Mouse (Mus musculus) liver, embryonic 15.5 days (tissue): ENCODE measurements around the gene Prpf39. TPM values are rescaled to one million over a fixed set of nuclear protein-coding genes. Genes with fewer than 3 reads are reported as not detected.

ENCODE experiments used
- ATAC-seq: fragments of 200-750 bp; cut with Nextera tagmentation; 2 replicates; pipeline ENCODE4 v1.8.0; 2017; ENCODE audit warnings: moderate number of reproducible peaks, mild to moderate bottlenecking, moderate library complexity; ENCODE audit not compliant: insufficient read depth
- H3K27ac ChIP-seq: fragments of 300-500 bp; sonication (generic); replicated peaks from 2 replicates; pipeline ENCODE4 v1.5.1; 2015; ENCODE audit warnings: mild to moderate bottlenecking, inconsistent platforms
- H3K27me3 ChIP-seq: fragments of 300-500 bp; sonication (generic); 2 replicates; pipeline ENCODE4 v1.6.1; 2015; ENCODE audit warnings: mild to moderate bottlenecking, inconsistent platforms
- H3K36me3 ChIP-seq: fragments of 300-500 bp; sonication (generic); replicated peaks from 2 replicates; pipeline ENCODE4 v1.6.1; 2015; ENCODE audit warnings: moderate library complexity, mild to moderate bottlenecking, inconsistent platforms
- H3K4me1 ChIP-seq: fragments of 300-500 bp; sonication (generic); replicated peaks from 2 replicates; pipeline ENCODE4 v1.6.1; 2015; ENCODE audit warnings: inconsistent platforms
- H3K4me2 ChIP-seq: fragments of 300-500 bp; sonication (generic); 2 replicates; pipeline ENCODE4 v1.6.1; 2015; ENCODE audit warnings: moderate library complexity, mild to moderate bottlenecking, inconsistent platforms
- H3K4me3 ChIP-seq: fragments of 300-500 bp; sonication (generic); replicated peaks from 2 replicates; pipeline ENCODE4 v1.5.1; 2015; ENCODE audit warnings: mild to moderate bottlenecking, inconsistent platforms
- H3K9ac ChIP-seq: fragments of 300-500 bp; sonication (generic); 2 replicates; pipeline ENCODE4 v1.6.1; 2015; ENCODE audit warnings: moderate library complexity, mild to moderate bottlenecking, inconsistent platforms
- H3K9me3 ChIP-seq: fragments of 300-500 bp; sonication (generic); replicated peaks from 2 replicates; pipeline ENCODE4 v1.6.1; 2016; ENCODE audit warnings: inconsistent platforms
- WGBS: fragments of 180-500 bp; shearing (Covaris S2); methylation state at CpG from one replicate; pipeline ENCODE4 v1.1.7; 2015; ENCODE audit warnings: mixed read lengths; ENCODE audit not compliant: insufficient replicate concordance; 5-methylcytosine and 5-hydroxymethylcytosine counted together
- polyA plus RNA-seq: library from polyadenylated mRNA; unstranded; fragments of >200 nt; fragmentation: Nextera tagmentation; extraction: Ambion mirVana; gene quantifications from 2 replicates; pipeline ENCODE4 v1.2.1, GENCODE M21; 2015

Prpf39 gene
- polyA plus RNA-seq, 1 experiment from 2014 or later, result 16.9 TPM

DNA sequence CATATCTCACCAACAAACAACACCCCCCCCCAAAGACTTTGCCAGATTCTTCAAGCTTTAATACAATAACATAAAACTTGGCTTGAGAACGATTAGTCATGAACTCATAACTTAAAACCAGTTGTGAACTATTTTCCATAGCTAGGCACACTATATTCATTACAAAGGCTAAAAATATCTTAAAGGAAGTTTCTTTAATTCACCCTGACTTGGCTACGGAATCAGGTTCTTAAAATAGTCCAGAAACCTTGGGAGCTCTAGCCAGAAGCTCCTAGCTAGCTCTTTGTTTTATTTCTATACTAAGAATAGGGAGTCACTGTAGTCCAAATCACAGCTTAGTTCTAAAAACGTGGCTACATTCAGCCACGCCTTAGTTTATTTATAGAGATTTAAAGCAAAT is 32.3 kb downstream of the Prpf39 start:
- ATAC-seq, result no peak
- no peak overlapping the region for H3K27ac ChIP-seq
- no peaks in the 10 kb centered on the region for H3K9me3 ChIP-seq
- no peak overlapping the region for H3K4me2 ChIP-seq
- no peak overlapping the region for H3K9ac ChIP-seq
- peaks cover 10% of the 10 kb centered on the region for H3K4me1 ChIP-seq
- 56% methylated on average over 4 of the region's 4 CpGs for WGBS
- no peaks in the 10 kb centered on the region for H3K27me3 ChIP-seq
- H3K4me3 ChIP-seq, result no peak overlapping the region
- H3K36me3 ChIP-seq, result peaks cover 36% of the 10 kb centered on the region

DNA sequence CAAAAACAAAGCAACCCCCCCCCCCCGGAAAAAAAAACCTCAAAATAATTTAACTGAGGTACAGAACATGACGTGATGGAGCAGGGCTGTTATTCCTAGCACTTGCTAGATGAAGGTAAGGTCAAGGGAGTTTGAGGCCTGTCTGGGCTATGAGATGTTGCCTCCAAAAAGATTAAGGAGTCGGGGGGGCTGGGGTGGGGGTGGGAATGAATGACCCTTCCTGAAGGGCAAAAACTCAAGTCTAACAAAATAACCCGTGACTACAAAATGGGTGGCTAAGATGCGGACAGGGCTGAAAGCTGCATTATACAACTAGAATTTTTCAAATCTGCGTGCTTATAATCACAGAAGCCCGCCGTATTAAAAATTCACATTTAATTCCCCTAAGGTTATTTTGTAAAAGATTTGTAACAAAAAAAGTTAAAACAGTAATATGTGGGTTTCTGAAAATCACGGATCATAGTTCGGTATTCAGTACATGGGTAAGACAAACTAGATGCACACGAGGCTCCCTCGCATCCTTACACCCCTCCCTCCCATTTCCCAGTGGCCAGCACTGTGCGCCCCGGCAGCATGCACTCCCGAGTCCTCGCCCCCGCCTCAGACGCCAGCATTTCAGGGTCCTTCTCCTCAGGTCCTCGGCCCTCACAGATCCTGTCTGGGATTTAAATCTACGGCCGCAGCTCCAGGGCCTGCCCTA is 36.9 kb downstream of the Prpf39 start:
- Histone ChIP-seq H3K9ac (peak overlapping the region; percentile 77), H3K4me3 (peak overlapping the region; percentile 94), H3K27me3 (no peaks in the 10 kb centered on the region), H3K36me3 (peaks cover 14% of the 10 kb centered on the region), H3K4me1 (peaks cover 45% of the 10 kb centered on the region), H3K27ac (peak overlapping the region; percentile 90), H3K4me2 (peak overlapping the region; percentile 92), H3K9me3 (no peaks in the 10 kb centered on the region)
- no peak for ATAC-seq
- WGBS, result 3% methylated on average over 21 of the region's 21 CpGs

DNA sequence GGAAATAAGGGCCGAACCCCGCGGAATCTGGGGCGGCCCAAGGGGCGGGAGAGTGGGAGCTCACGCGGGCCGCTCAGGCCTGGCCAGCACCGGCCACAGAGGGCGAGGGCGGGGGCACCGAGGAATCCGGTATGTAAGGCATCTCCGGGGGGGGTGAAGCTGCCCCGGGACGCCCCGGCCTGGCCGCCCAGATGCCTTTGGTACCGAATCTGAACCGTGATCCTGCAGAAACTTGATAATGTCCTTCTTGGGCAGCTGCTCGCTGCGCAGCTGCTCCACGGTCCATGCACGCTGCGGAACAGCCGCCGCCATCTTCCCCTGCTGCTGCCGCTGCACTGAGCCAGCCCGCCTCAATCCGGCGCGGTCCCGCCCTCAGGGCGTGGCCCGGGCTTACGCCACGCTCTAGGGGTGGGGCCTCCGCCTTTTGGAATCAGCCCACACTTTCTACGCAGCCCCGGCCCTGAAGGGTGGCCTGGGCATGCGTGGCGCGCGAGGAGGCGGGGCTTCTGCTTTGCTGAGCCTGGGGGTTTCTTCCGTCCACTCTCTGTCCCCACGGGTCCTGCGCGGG is 37.6 kb downstream of the Prpf39 start, which contains the start of gene Fkbp3:
Gene Fkbp3 (minus strand): TSS at position 397 of the 568 bp plus-strand sequence.
- H3K36me3 ChIP-seq, result peaks cover 11% of the 10 kb centered on the region
- H3K4me1 ChIP-seq, result peaks cover 46% of the 10 kb centered on the region
- peak within 1 kb of the TSS; percentile 90 for H3K27ac ChIP-seq
- peak; percentile 99 for ATAC-seq
- H3K9ac ChIP-seq, result peak within 1 kb of the TSS; percentile 86
- peak within 1 kb of the TSS; percentile 92 for H3K4me2 ChIP-seq
- H3K27me3 ChIP-seq, result no peaks in the 10 kb centered on the region
- H3K4me3 ChIP-seq, result peak within 1 kb of the TSS; percentile 94
- under 1% methylated on average over 49 of the region's 49 CpGs for WGBS
- H3K9me3 ChIP-seq, result no peaks in the 10 kb centered on the region

DNA sequence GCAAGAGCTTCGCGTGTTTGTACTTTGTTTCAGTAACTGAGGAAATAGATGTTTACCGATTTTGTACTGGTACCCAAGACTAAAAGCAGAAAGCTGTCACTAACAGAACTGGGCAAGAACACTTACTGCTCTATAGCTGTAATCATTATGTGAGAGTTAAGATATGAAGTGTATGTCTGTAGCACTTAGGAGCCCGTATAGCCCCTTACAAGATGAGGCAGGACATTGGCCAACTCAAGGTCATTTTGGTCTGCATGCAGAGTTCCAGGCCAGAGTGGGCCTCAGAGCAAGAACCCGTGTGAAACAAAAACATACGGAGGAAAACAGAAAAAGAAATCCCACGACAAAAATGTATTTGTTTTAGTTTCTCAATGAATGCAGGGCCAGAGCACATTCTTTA is 38.5 kb downstream of the Prpf39 start:
- H3K36me3 ChIP-seq, result peaks cover 8% of the 10 kb centered on the region
- peak overlapping the region; percentile 86 for H3K9ac ChIP-seq
- no peaks in the 10 kb centered on the region for H3K27me3 ChIP-seq
- peak overlapping the region; percentile 94 for H3K4me3 ChIP-seq
- whole genome bisulfite sequencing, result 37% methylated on average over 7 of the region's 7 CpGs
- H3K9me3 ChIP-seq, result no peaks in the 10 kb centered on the region
- ATAC-seq, result no peak
- peak overlapping the region; percentile 90 for H3K27ac ChIP-seq
- H3K4me1 ChIP-seq, result peaks cover 46% of the 10 kb centered on the region
- H3K4me2 ChIP-seq, result peak overlapping the region; percentile 92

DNA sequence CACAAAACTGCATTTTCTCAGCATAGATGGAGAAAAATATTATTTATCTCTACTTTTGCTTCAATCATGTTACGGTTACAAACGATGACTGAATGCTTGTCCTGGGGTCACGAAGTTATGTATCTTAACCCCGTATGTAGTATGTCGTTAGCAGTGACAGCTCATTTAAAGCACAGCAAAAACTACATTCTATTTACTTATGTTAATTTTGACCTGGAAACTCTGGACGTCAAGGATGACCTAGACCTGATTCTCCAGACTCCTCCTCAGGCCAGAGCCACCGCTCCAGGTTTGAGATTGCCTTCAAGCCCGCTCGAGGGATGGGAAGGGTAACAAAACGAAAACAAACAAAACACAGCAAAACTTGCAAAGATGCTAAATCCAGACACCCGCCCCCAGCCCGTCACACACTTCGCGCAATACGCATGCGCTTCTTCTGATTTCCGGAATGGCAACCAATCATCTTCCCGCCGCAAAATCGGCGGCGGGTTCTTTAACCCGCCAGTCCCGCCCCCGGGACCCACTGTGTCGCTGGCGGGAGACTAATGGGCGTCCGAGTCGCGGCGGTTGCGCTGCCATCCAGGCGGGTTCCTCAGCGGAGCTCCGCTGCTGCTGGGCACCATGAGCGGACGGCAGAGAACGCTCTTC is 39.1 kb downstream of the Prpf39 start, which contains the start of gene Fancm:
Gene Fancm (plus strand): TSS at position 519 of the 648 bp plus-strand sequence.
- Histone ChIP-seq H3K27ac (peak within 1 kb of the TSS; percentile 90), H3K4me2 (peak within 1 kb of the TSS; percentile 92), H3K9ac (peak within 1 kb of the TSS; percentile 86), H3K36me3 (peaks cover 12% of the 10 kb centered on the region), H3K4me1 (peaks cover 46% of the 10 kb centered on the region), H3K4me3 (peak within 1 kb of the TSS; percentile 94), H3K27me3 (no peaks in the 10 kb centered on the region), H3K9me3 (no peaks in the 10 kb centered on the region)
- 2% methylated on average over 39 of the region's 39 CpGs for WGBS
- ATAC-seq, result peak; percentile 29

DNA sequence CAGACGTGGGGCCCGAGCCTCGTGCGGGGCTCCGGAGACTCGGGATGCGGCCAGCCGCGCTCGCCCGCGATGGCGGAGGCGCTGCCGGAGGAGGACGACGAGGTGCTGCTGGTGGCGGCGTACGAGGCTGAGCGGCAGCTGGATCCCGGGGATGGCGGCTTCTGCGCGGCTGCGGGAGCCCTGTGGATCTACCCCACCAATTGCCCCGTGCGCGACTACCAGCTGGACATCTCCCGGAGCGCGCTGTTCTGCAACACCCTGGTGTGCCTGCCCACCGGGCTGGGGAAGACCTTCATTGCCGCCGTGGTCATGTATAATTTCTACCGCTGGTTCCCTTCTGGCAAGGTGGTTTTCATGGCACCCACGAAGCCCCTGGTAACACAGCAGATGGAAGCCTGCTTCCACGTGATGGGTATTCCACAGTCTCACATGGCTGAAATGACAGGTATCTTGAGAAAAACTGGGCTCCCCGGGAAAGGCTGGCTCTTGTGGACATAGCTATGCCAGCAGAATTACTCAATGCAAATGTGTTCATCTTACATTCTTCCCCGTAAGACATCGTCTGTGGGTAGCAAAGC is 39.7 kb downstream of the Prpf39 start:
- ATAC-seq, result peak; percentile 1; the same call in 1 of the 2 replicates
- Histone ChIP-seq H3K27me3 (no peaks in the 10 kb centered on the region), H3K4me3 (peak overlapping the region; percentile 94), H3K9ac (peak overlapping the region; percentile 86), H3K36me3 (peaks cover 17% of the 10 kb centered on the region), H3K27ac (peak overlapping the region; percentile 83), H3K9me3 (no peaks in the 10 kb centered on the region), H3K4me2 (peak overlapping the region; percentile 92), H3K4me1 (peaks cover 46% of the 10 kb centered on the region)
- WGBS, result under 1% methylated on average over 41 of the region's 41 CpGs

DNA sequence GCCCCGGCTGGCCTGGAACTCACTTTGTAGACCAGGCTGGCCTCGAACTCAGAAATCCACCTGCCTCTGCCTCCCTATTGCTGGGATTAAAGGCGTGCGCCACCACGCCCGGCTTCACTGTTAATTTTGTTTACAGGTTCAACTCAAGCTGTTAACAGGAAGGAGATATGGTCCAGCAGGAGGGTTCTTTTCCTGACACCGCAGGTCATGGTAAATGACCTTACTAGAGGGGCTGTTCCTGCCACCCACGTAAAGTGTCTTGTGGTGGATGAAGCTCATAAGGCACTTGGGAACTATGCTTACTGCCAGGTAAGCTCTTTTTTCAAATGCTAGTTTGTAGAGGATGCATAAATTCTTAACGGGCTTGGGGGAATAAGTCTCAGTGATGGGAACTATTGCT is 40.8 kb downstream of the Prpf39 start:
- H3K27me3 ChIP-seq, result no peaks in the 10 kb centered on the region
- no peak for ATAC-seq
- peak overlapping the region; percentile 94 for H3K4me3 ChIP-seq
- no peaks in the 10 kb centered on the region for H3K9me3 ChIP-seq
- no peak overlapping the region; the same call in 1 of the 2 replicates for H3K27ac ChIP-seq
- peak overlapping the region; percentile 92 for H3K4me2 ChIP-seq
- peaks cover 19% of the 10 kb centered on the region for H3K36me3 ChIP-seq
- H3K9ac ChIP-seq, result peak overlapping the region; percentile 86; the same call in 1 of the 2 replicates
- peaks cover 46% of the 10 kb centered on the region for H3K4me1 ChIP-seq
- WGBS, result 61% methylated on average over 9 of the region's 9 CpGs

DNA sequence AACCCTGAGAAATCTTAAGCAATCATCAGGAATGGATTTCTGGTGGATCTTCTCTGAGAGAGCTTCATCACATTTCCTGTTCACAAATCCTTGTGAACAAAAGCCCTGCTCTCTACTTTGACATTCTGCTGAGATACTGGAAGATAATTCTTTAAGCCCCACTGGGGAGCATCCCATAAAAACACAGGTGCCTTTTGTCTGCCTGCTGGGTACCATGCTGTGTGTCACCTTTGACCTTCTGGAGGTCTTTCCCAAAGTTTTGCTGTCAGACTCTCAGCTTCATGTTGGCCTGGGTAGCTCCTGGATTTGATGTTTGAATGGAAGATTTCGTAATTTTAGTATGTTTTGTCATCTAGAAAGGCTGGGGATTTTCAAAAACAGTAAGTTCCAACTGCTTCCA is 72.6 kb downstream of the Prpf39 start:
- ATAC-seq, result no peak
- Histone ChIP-seq H3K4me2 (no peak overlapping the region), H3K9me3 (no peaks in the 10 kb centered on the region), H3K27me3 (no peaks in the 10 kb centered on the region), H3K27ac (no peak overlapping the region), H3K9ac (no peak overlapping the region), H3K36me3 (peaks cover 55% of the 10 kb centered on the region), H3K4me3 (no peak overlapping the region), H3K4me1 (no peaks in the 10 kb centered on the region)
- WGBS, result 82% methylated on average over 1 of the region's 1 CpGs

DNA sequence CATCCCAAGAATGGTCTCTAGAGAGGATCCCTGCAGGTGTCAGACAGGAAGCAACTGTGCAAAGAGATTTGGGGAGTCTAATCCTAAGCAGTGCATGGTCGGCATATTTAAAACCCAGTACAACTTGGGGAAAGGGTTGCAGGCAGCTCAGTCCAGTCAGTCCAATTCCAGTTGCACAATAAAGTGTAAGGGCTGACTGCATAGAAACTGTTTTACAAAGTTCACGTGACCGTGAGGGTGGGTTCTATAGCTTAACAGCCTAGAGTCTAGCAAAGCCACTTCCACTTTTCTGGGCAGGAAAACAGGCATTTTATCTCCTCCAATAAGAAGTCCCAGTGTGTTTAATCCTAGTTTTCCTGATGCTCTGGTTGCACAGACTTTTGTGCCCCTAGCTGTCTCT is 75.4 kb downstream of the Prpf39 start:
- 65% methylated on average over 3 of the region's 3 CpGs for WGBS
- H3K36me3 ChIP-seq, result peaks cover 47% of the 10 kb centered on the region

DNA sequence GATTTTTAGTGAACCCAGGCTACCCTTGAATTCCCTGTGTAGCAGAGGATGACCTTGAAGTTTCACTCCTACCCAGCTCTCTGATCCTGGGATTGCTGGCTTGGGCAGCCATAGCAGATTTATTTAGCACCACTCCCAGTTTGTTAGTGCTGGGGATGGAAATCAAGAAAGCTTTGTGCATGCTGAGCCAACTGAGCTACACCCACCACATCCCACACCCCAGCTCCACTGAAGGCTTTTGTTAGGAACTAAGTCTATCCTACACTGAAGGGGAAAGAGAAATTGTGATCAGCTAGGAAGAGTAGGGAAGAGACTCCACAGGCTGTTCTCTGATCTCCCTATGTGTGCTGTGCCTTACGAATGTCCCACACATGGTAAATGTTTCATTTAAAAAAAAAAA is 76.7 kb downstream of the Prpf39 start:
- Histone ChIP-seq H3K36me3 (peaks cover 48% of the 10 kb centered on the region), H3K4me3 (no peak overlapping the region), H3K4me1 (no peaks in the 10 kb centered on the region), H3K9me3 (no peaks in the 10 kb centered on the region), H3K9ac (no peak overlapping the region), H3K27ac (no peak overlapping the region), H3K27me3 (no peaks in the 10 kb centered on the region), H3K4me2 (no peak overlapping the region)
- WGBS, result 81% methylated on average over 1 of the region's 1 CpGs
- ATAC-seq, result no peak

More for the DNA sequence above, 75.4 kb downstream of the Prpf39 start:
- Histone ChIP-seq H3K4me3 (no peak overlapping the region), H3K27me3 (no peaks in the 10 kb centered on the region), H3K9me3 (no peaks in the 10 kb centered on the region), H3K4me2 (no peak overlapping the region), H3K4me1 (no peaks in the 10 kb centered on the region), H3K27ac (no peak overlapping the region), H3K9ac (no peak overlapping the region)
- no peak for ATAC-seq
